13 mouse cellular contexts compared by ENCODE assay signal in genomic region chr2:59771708-59772107, GRCm38 (mm10).
DNase-seq lines count a peak whose midpoint lies in the region; ATAC-seq and TF ChIP-seq lines count a peak whose summit lies in the region.
"Had no signal": no experiment of that assay in that cellular context is flagged by ENCODE, and none has a peak within 500 bp of the region (broad histone marks: within the 10 kb centered on the region; RNA-seq: fewer than 3 reads in every experiment).

No protein-coding gene starts in this region.

- H3K4me1 ChIP-seq in intestine, embryonic 14.5 days (replicated peaks; ENCODE audit: control insufficient read depth, insufficient read depth, low read length), result peaks cover 28% of the 10 kb centered on the region
- H3K4me1 ChIP-seq in intestine, embryonic 15.5 days (replicated peaks), result peaks cover 34% of the 10 kb centered on the region
- peaks cover 4% of the 10 kb centered on the region for H3K4me1 ChIP-seq in embryonic fibroblast, embryonic 13.5 days (ENCODE audit: control insufficient read depth, insufficient read depth, low read length)
- peaks cover 9% of the 10 kb centered on the region for H3K4me1 ChIP-seq in midbrain, embryonic 11.5 days (ENCODE audit: control insufficient read depth, insufficient read depth, low read length)

- DNase-seq in intestine, embryonic 14.5 days (ENCODE audit: low spot score), result no peak
- peak; percentile 58 for DNase-seq in embryo, embryonic 10 days (ENCODE audit: low spot score)
- DNase-seq in midbrain, embryonic 11.5 days (ENCODE audit: low spot score, missing footprints), result no peak
- DNase-seq in thymus, postnatal 0 days (ENCODE audit: low spot score), result no peak
- DNase-seq in thymus, postnatal 14 days, result no peak
- DNase-seq: gastrocnemius, postnatal 10 days; left cerebral cortex, postnatal 4 days; lung, postnatal 36 days; thymus, postnatal 25 days had no signal

- ATAC-seq in intestine, embryonic 14.5 days (replicated peaks; ENCODE audit: low FRiP score, low TSS enrichment, low read depth), result no peak
- no peak for ATAC-seq in intestine, embryonic 15.5 days
- ATAC-seq in midbrain, embryonic 11.5 days (ENCODE audit: low FRiP score), result 0 out of 2 replicates have a peak, but pooled peaks have one; percentile 35
- ATAC-seq in CD4-positive, CD25-positive, alpha-beta regulatory T cell, adult 4 months, result no peak

- no peak overlapping the region for H3K4me2 ChIP-seq in intestine, embryonic 14.5 days (ENCODE audit: low read length)
- H3K4me2 ChIP-seq in intestine, embryonic 15.5 days (replicated peaks), result no peak overlapping the region
- no peak overlapping the region for H3K4me2 ChIP-seq in midbrain, embryonic 11.5 days

- TF ChIP-seq POLR2A in embryonic fibroblast, embryonic 13.5 days (IDR thresholded peaks at IDR 0.05; ENCODE audit: low read depth, low read length), result no peak

- H3K36me3 ChIP-seq in intestine, embryonic 14.5 days (ENCODE audit: control insufficient read depth, insufficient read depth, low read length), result peaks cover 4% of the 10 kb centered on the region; the same call in 1 of the 2 replicates
- H3K36me3 ChIP-seq in intestine, embryonic 15.5 days, result no peaks in the 10 kb centered on the region
- H3K36me3 ChIP-seq in midbrain, embryonic 11.5 days (ENCODE audit: control insufficient read depth, insufficient read depth, low read length), result no peaks in the 10 kb centered on the region

- no peak for TF ChIP-seq CTCF in embryonic fibroblast, embryonic 13.5 days (IDR thresholded peaks at IDR 0.05; ENCODE audit: borderline replicate concordance, insufficient read depth, low read length)

- H3K27me3 ChIP-seq in intestine, embryonic 14.5 days (replicated peaks; ENCODE audit: control insufficient read depth, insufficient read depth, low read length), result no peaks in the 10 kb centered on the region
- no peaks in the 10 kb centered on the region for H3K27me3 ChIP-seq in intestine, embryonic 15.5 days (replicated peaks)
- no peaks in the 10 kb centered on the region for H3K27me3 ChIP-seq in midbrain, embryonic 11.5 days (ENCODE audit: control insufficient read depth, insufficient read depth, low read length)
- H3K27me3 ChIP-seq: CH12.LX had no signal

- H3K4me3 ChIP-seq in intestine, embryonic 14.5 days (ENCODE audit: low read depth, low read length), result no peak overlapping the region
- no peak overlapping the region for H3K4me3 ChIP-seq in intestine, embryonic 15.5 days (replicated peaks)
- H3K4me3 ChIP-seq in embryonic fibroblast, embryonic 13.5 days (ENCODE audit: insufficient read depth, low read length), result no peak overlapping the region
- H3K4me3 ChIP-seq in midbrain, embryonic 11.5 days (ENCODE audit: low read depth, low read length), result no peak overlapping the region

- H3K9me3 ChIP-seq in intestine, embryonic 14.5 days (ENCODE audit: control insufficient read depth, low read length), result no peaks in the 10 kb centered on the region
- no peaks in the 10 kb centered on the region for H3K9me3 ChIP-seq in intestine, embryonic 15.5 days
- no peaks in the 10 kb centered on the region for H3K9me3 ChIP-seq in midbrain, embryonic 11.5 days (ENCODE audit: control insufficient read depth, low read length)

- WGBS in intestine, embryonic 14.5 days, result 54% methylated on average over 8 of the region's 8 CpGs
- WGBS in intestine, embryonic 15.5 days, result 59% methylated on average over 8 of the region's 8 CpGs
- WGBS in midbrain, embryonic 11.5 days, result 81% methylated on average over 8 of the region's 8 CpGs

- H3K27ac ChIP-seq in intestine, embryonic 14.5 days (ENCODE audit: low read depth), result peak overlapping the region; percentile 11; the same call in 1 of the 2 replicates
- H3K27ac ChIP-seq in intestine, embryonic 15.5 days, result no peak overlapping the region; the same call in 1 of the 2 replicates
- H3K27ac ChIP-seq in embryonic fibroblast, embryonic 13.5 days (ENCODE audit: insufficient read depth, low read length), result peak overlapping the region; percentile 32; the same call in 1 of the 2 replicates
- H3K27ac ChIP-seq in midbrain, embryonic 11.5 days (ENCODE audit: low read depth, low read length), result no peak overlapping the region

- H3K9ac ChIP-seq in intestine, embryonic 14.5 days (ENCODE audit: low read length), result no peak overlapping the region
- H3K9ac ChIP-seq in intestine, embryonic 15.5 days, result no peak overlapping the region
- H3K9ac ChIP-seq in midbrain, embryonic 11.5 days (ENCODE audit: low read length), result no peak overlapping the region

Comparison
In these comparisons a context has a peak if more than half of its experiments do, and no peak if none do; other contexts are left out.
1. H3K27ac ChIP-seq: peak in intestine, embryonic 14.5 days (single experiment) and embryonic fibroblast, embryonic 13.5 days (single experiment); none in intestine, embryonic 15.5 days (single experiment) and midbrain, embryonic 11.5 days (single experiment).